In genomic region chr10:18384766-18385165, GRCm38 (mm10) we compare ENCODE assay signal across 23 mouse cellular contexts.
A peak's percentile ranks its signal among the peaks of the same experiment; 100 is the strongest.
DNase-seq lines count a peak whose midpoint lies in the region; ATAC-seq and TF ChIP-seq lines count a peak whose summit lies in the region.
"Had no signal": no experiment of that assay in that cellular context is flagged by ENCODE, and none has a peak within 500 bp of the region (broad histone marks: within the 10 kb centered on the region; RNA-seq: fewer than 3 reads in every experiment).

No protein-coding gene starts in this region.

- no peak overlapping the region for H3K27ac ChIP-seq in kidney, adult 2 months (ENCODE audit: insufficient read depth, low read depth, low read length)
- no peak overlapping the region for H3K27ac ChIP-seq in kidney, embryonic 14.5 days (ENCODE audit: low read depth, low read length)
- H3K27ac ChIP-seq in liver, adult 2 months (replicated peaks; ENCODE audit: insufficient read depth, low read depth, low read length): no peak overlapping the region
- no peak overlapping the region for H3K27ac ChIP-seq in liver, postnatal 0 days (ENCODE audit: low read depth)
- H3K27ac ChIP-seq: embryonic facial prominence, embryonic 10.5 days; embryonic facial prominence, embryonic 15.5 days; forebrain, embryonic 12.5 days; hindbrain, embryonic 12.5 days; hindbrain, postnatal 0 days; intestine, embryonic 15.5 days; limb, embryonic 12.5 days had no signal

- no peaks in the 10 kb centered on the region for H3K9me3 ChIP-seq in kidney, embryonic 14.5 days (ENCODE audit: control insufficient read depth, low read length)
- no peaks in the 10 kb centered on the region for H3K9me3 ChIP-seq in liver, postnatal 0 days (ENCODE audit: low read length)
- H3K9me3 ChIP-seq: embryonic facial prominence, embryonic 10.5 days; embryonic facial prominence, embryonic 15.5 days; forebrain, embryonic 12.5 days; hindbrain, embryonic 12.5 days; intestine, embryonic 15.5 days; limb, embryonic 12.5 days had no signal

- no peak overlapping the region for H3K4me3 ChIP-seq in kidney, adult 2 months (ENCODE audit: insufficient read depth, low read depth, low read length)
- H3K4me3 ChIP-seq in kidney, embryonic 14.5 days (ENCODE audit: low read length): no peak overlapping the region
- H3K4me3 ChIP-seq in liver, adult 2 months (ENCODE audit: insufficient read depth, low read depth, low read length): no peak overlapping the region
- H3K4me3 ChIP-seq in liver, postnatal 0 days (ENCODE audit: low read depth, low read length): no peak overlapping the region
- H3K4me3 ChIP-seq: embryonic facial prominence, embryonic 10.5 days; embryonic facial prominence, embryonic 15.5 days; forebrain, embryonic 12.5 days; hindbrain, embryonic 12.5 days; intestine, embryonic 15.5 days; left cerebral cortex, adult 2 months; limb, embryonic 12.5 days had no signal

- no peaks in the 10 kb centered on the region for H3K79me2 ChIP-seq in liver, adult 2 months (ENCODE audit: control insufficient read depth, insufficient read depth, low read length)

- no peak for TF ChIP-seq POLR2A in kidney, adult 2 months (IDR thresholded peaks at IDR 0.05; ENCODE audit: low read depth, low read length)
- TF ChIP-seq POLR2A in liver, adult 2 months (IDR thresholded peaks at IDR 0.05; ENCODE audit: extremely low read depth, insufficient read depth, low read length): no peak

- H3K4me2 ChIP-seq in kidney, embryonic 14.5 days (replicated peaks; ENCODE audit: low read depth, low read length): no peak overlapping the region
- no peak overlapping the region for H3K4me2 ChIP-seq in liver, postnatal 0 days (ENCODE audit: low read depth, low read length)
- H3K4me2 ChIP-seq: embryonic facial prominence, embryonic 15.5 days; forebrain, embryonic 12.5 days; hindbrain, embryonic 12.5 days; intestine, embryonic 15.5 days; limb, embryonic 12.5 days; liver, embryonic 11.5 days had no signal

- TF ChIP-seq CTCF in kidney, adult 2 months (conservative IDR thresholded peaks at IDR 0.05; ENCODE audit: insufficient read depth, insufficient read length, low read depth, low read length): no peak
- no peak for TF ChIP-seq CTCF in liver, adult 2 months (IDR thresholded peaks at IDR 0.05; ENCODE audit: low read depth, low read length)
- TF ChIP-seq CTCF in liver, postnatal 0 days (IDR thresholded peaks at IDR 0.05; ENCODE audit: low read depth): no peak

- H3K9ac ChIP-seq in kidney, embryonic 14.5 days (ENCODE audit: low read depth, low read length): no peak overlapping the region
- no peak overlapping the region for H3K9ac ChIP-seq in liver, adult 2 months (ENCODE audit: low read depth, low read length)
- no peak overlapping the region for H3K9ac ChIP-seq in liver, postnatal 0 days (replicated peaks)
- H3K9ac ChIP-seq: embryonic facial prominence, embryonic 15.5 days; forebrain, embryonic 12.5 days; forebrain, postnatal 0 days; hindbrain, embryonic 12.5 days; intestine, embryonic 15.5 days; limb, embryonic 12.5 days had no signal

- 60% methylated on average over 2 of the region's 2 CpGs for WGBS in kidney, adult 2 months
- WGBS in kidney, embryonic 14.5 days: 87% methylated on average over 2 of the region's 2 CpGs
- 21% methylated on average over 2 of the region's 2 CpGs for WGBS in liver, adult 2 months
- 37% methylated on average over 2 of the region's 2 CpGs for WGBS in liver, postnatal 0 days (ENCODE audit: insufficient replicate concordance)

- ATAC-seq in kidney, embryonic 14.5 days (ENCODE audit: low FRiP score, low TSS enrichment): no peak
- ATAC-seq in liver, postnatal 0 days: no peak
- ATAC-seq: forebrain, postnatal 0 days; hindbrain, postnatal 0 days; intestine, embryonic 15.5 days; Patski had no signal

- H3K36me3 ChIP-seq in kidney, adult 2 months (ENCODE audit: control insufficient read depth, insufficient read depth, low read length): no peaks in the 10 kb centered on the region
- H3K36me3 ChIP-seq in kidney, embryonic 14.5 days (ENCODE audit: control insufficient read depth, insufficient read depth, low read length): no peaks in the 10 kb centered on the region
- H3K36me3 ChIP-seq in liver, adult 2 months (ENCODE audit: control insufficient read depth, insufficient read depth, low read length): no peaks in the 10 kb centered on the region
- no peaks in the 10 kb centered on the region for H3K36me3 ChIP-seq in liver, postnatal 0 days (replicated peaks; ENCODE audit: insufficient read depth, low read length)
- H3K36me3 ChIP-seq: embryonic facial prominence, embryonic 10.5 days; embryonic facial prominence, embryonic 15.5 days; forebrain, embryonic 12.5 days; hindbrain, embryonic 12.5 days; intestine, embryonic 15.5 days; limb, embryonic 12.5 days had no signal

- peak; percentile 43 for DNase-seq in heart, adult 8-10 months (ENCODE audit: low spot score)
- no peak for DNase-seq in heart, postnatal 25 days (ENCODE audit: low spot score)
- peak; percentile 75 for DNase-seq in kidney, adult 2 months
- DNase-seq in liver, adult 2 months (ENCODE audit: extremely low read depth, low read depth, low spot score): peak; percentile 24
- no peak for DNase-seq in liver, postnatal 0 days
- DNase-seq: adrenal gland, postnatal 10 days; cerebellum, adult 8-10 months; cerebellum, postnatal 25 days; forebrain, postnatal 0 days; midbrain, embryonic 14.5 days; thymus, adult 2 months; thymus, postnatal 36 days had no signal

- peaks cover 4% of the 10 kb centered on the region; the same call in 1 of the 2 replicates for H3K4me1 ChIP-seq in kidney, adult 2 months (ENCODE audit: control insufficient read depth, insufficient read depth, low read length)
- H3K4me1 ChIP-seq in kidney, embryonic 14.5 days (ENCODE audit: control insufficient read depth, insufficient read depth, low read length): 0 out of 2 replicates have a peak, but pooled peaks cover 3% of the 10 kb centered on the region
- no peaks in the 10 kb centered on the region for H3K4me1 ChIP-seq in liver, adult 2 months (ENCODE audit: control insufficient read depth, insufficient read depth, low read length)
- no peaks in the 10 kb centered on the region for H3K4me1 ChIP-seq in liver, postnatal 0 days (ENCODE audit: insufficient read depth)
- H3K4me1 ChIP-seq: intestine, embryonic 15.5 days had no signal

- intact Hi-C loops in heart, postnatal 25 days (cut with DNase I): no loop called here

- TF ChIP-seq EP300 in liver, postnatal 0 days (IDR thresholded peaks at IDR 0.05; ENCODE audit: low read depth): no peak

- no peaks in the 10 kb centered on the region for H3K27me3 ChIP-seq in kidney, adult 2 months (replicated peaks; ENCODE audit: control insufficient read depth, insufficient read depth, low read length)
- no peaks in the 10 kb centered on the region for H3K27me3 ChIP-seq in kidney, embryonic 14.5 days (ENCODE audit: control insufficient read depth, insufficient read depth, low read length)
- H3K27me3 ChIP-seq in liver, adult 2 months (ENCODE audit: control insufficient read depth, insufficient read depth, low read length): no peaks in the 10 kb centered on the region
- H3K27me3 ChIP-seq in liver, postnatal 0 days (ENCODE audit: insufficient read depth, low read length): no peaks in the 10 kb centered on the region
- H3K27me3 ChIP-seq: embryonic facial prominence, embryonic 15.5 days; forebrain, embryonic 12.5 days; hindbrain, embryonic 12.5 days; intestine, embryonic 15.5 days; limb, embryonic 12.5 days; Patski had no signal

Comparison
In these comparisons a context has a peak if more than half of its experiments do, and no peak if none do; other contexts are left out.
1. DNase-seq: peak in heart, adult 8-10 months (single experiment), kidney, adult 2 months (single experiment) and liver, adult 2 months (single experiment); none in heart, postnatal 25 days (single experiment) and liver, postnatal 0 days (single experiment).